Mouse (Mus musculus) kidney, adult 2 months (tissue): ENCODE results near the gene Snx32.

ENCODE experiments used
- CTCF ChIP-seq: fragments of 200-500 bp; conservative IDR thresholded peaks from 2 replicates; pipeline ENCODE4 v1.5.1; 2011; ENCODE audit warnings: low read depth, mild to moderate bottlenecking, control low read depth, low read length, moderate library complexity, mixed read lengths; ENCODE audit not compliant: insufficient read depth, insufficient read length
- POLR2A ChIP-seq: fragments of 200-500 bp; IDR thresholded peaks from one replicate; pipeline ENCODE4 v1.6.1; 2011; ENCODE audit warnings: low read depth, low read length, control low read depth

DNA sequence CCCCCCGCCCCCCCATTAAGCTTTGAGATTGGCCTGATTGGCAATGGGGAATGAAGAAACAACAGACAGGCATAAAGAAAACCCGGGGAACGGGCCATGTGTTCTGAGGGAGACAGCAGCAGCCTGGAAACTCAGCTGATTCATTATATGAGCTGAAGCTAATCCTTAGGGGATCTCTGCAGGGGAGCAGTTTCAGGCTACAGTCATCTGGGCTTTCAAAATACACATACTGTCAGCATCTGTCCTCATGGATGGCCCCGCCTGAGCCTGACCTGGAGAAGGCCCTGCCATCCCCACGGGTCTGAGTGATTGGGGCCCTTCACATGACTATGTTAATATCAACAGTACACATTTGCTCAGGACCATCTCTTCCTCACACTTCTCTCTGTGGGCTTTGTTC lies 38.5 kb downstream of the Snx32 start:
- TF ChIP-seq CTCF (no peak), POLR2A (no peak)
